In the genomic region with DNA sequence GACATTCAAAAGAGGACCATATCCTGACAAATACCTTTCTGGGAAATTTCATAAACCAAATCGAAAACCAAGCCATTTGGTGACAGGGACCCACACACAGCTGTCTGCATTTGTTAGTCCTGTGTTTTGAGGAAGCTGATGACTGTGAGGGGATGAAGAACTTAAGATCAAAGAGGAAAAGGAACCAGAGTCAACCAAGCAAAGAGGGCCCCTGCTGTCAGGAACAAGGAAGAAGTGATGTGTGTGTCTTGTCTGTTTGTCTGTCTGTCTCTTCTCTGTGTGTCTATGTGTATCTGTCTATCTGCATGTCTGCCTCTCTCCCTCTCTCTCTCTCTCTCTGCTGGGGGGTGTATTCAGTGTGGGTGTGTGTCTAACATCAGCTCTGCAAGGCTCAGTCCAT, we compare ENCODE assay signal across 16 mouse cellular contexts.
"Had no signal": no experiment of that assay in that cellular context is flagged by ENCODE, and none has a peak within 500 bp of the region (broad histone marks: within the 10 kb centered on the region; RNA-seq: fewer than 3 reads in every experiment).

No protein-coding gene starts in this region.

- ATAC-seq: lung, postnatal 0 days; midbrain, embryonic 16.5 days had no signal

- H3K4me1 ChIP-seq: liver, embryonic 15.5 days; megakaryocyte, embryonic 14.5 days; neural tube, embryonic 15.5 days had no signal

- H3K9ac ChIP-seq: limb, embryonic 13.5 days; liver, embryonic 15.5 days; neural tube, embryonic 15.5 days had no signal

- DNase-seq: kidney, adult 11 months; kidney, postnatal 10 days; kidney, postnatal 4 days; left cerebral cortex, postnatal 4 days; lung, adult 2 months; lung, postnatal 36 days; spleen, adult 18-20 months; thymus, postnatal 25 days had no signal

- H3K4me2 ChIP-seq: limb, embryonic 13.5 days; liver, embryonic 15.5 days; midbrain, embryonic 11.5 days; neural tube, embryonic 15.5 days had no signal

- H3K36me3 ChIP-seq: limb, embryonic 13.5 days; liver, embryonic 15.5 days; neural tube, embryonic 15.5 days had no signal

- H3K27me3 ChIP-seq: limb, embryonic 13.5 days; liver, embryonic 15.5 days; neural tube, embryonic 15.5 days had no signal

- H3K4me3 ChIP-seq: layer of hippocampus, adult 2 months; limb, embryonic 13.5 days; liver, embryonic 15.5 days; megakaryocyte, embryonic 14.5 days; neural tube, embryonic 15.5 days had no signal

- H3K9me3 ChIP-seq: limb, embryonic 13.5 days; liver, embryonic 15.5 days; megakaryocyte, embryonic 14.5 days; neural tube, embryonic 15.5 days had no signal

- H3K27ac ChIP-seq: layer of hippocampus, adult 2 months; limb, embryonic 13.5 days; liver, embryonic 15.5 days; neural tube, embryonic 15.5 days had no signal
